Mouse (Mus musculus) liver, embryonic 12.5 days (tissue): ENCODE data around the gene Gm21992. TPM values are rescaled to one million over a fixed set of nuclear protein-coding genes. Genes with fewer than 3 reads are reported as not detected.

Source experiments
- ATAC-seq: fragments of 200-750 bp; cut with Nextera tagmentation; 2 replicates; pipeline ENCODE4 v1.8.0; 2017; ENCODE audit warnings: moderate number of reproducible peaks, mild to moderate bottlenecking, moderate library complexity
- H3K27ac ChIP-seq: fragments of 300-500 bp; sonication (generic); 2 replicates; pipeline ENCODE4 v1.5.1; 2016; ENCODE audit warnings: mild to moderate bottlenecking
- H3K27me3 ChIP-seq: fragments of 300-500 bp; sonication (generic); replicated peaks from 2 replicates; pipeline ENCODE4 v1.6.1; 2016; ENCODE audit warnings: mild to moderate bottlenecking, moderate library complexity
- H3K36me3 ChIP-seq: fragments of 300-500 bp; sonication (generic); 2 replicates; pipeline ENCODE4 v1.6.1; 2016; ENCODE audit warnings: mild to moderate bottlenecking, moderate library complexity
- H3K4me1 ChIP-seq: fragments of 300-500 bp; sonication (generic); 2 replicates; pipeline ENCODE4 v1.6.1; 2016
- H3K4me2 ChIP-seq: fragments of 300-500 bp; sonication (generic); 2 replicates; pipeline ENCODE4 v1.6.1; 2016; ENCODE audit warnings: mild to moderate bottlenecking, moderate library complexity
- H3K4me3 ChIP-seq: fragments of 300-500 bp; sonication (generic); 2 replicates; pipeline ENCODE4 v1.5.1; 2016; ENCODE audit warnings: mild to moderate bottlenecking, moderate library complexity
- H3K9ac ChIP-seq: fragments of 300-500 bp; sonication (generic); 2 replicates; pipeline ENCODE4 v1.6.1; 2016; ENCODE audit warnings: mild to moderate bottlenecking, moderate library complexity
- H3K9me3 ChIP-seq: fragments of 300-500 bp; sonication (generic); replicated peaks from 2 replicates; pipeline ENCODE4 v1.6.1; 2016; ENCODE audit warnings: mild to moderate bottlenecking, moderate library complexity
- WGBS: fragments of 180-500 bp; shearing (Covaris S2); methylation state at CpG from one replicate; pipeline ENCODE4 v1.1.7; 2016; ENCODE audit not compliant: insufficient replicate concordance; 5-methylcytosine and 5-hydroxymethylcytosine counted together
- polyA plus RNA-seq: library from polyadenylated mRNA; unstranded; fragments of >200 nt; fragmentation: Nextera tagmentation; extraction: Ambion mirVana; gene quantifications from 2 replicates; pipeline ENCODE4 v1.2.1, GENCODE M21; 2016

The Gm21992 gene
- polyA plus RNA-seq = 18.1 and 18.9 TPM in 2 replicates

DNA sequence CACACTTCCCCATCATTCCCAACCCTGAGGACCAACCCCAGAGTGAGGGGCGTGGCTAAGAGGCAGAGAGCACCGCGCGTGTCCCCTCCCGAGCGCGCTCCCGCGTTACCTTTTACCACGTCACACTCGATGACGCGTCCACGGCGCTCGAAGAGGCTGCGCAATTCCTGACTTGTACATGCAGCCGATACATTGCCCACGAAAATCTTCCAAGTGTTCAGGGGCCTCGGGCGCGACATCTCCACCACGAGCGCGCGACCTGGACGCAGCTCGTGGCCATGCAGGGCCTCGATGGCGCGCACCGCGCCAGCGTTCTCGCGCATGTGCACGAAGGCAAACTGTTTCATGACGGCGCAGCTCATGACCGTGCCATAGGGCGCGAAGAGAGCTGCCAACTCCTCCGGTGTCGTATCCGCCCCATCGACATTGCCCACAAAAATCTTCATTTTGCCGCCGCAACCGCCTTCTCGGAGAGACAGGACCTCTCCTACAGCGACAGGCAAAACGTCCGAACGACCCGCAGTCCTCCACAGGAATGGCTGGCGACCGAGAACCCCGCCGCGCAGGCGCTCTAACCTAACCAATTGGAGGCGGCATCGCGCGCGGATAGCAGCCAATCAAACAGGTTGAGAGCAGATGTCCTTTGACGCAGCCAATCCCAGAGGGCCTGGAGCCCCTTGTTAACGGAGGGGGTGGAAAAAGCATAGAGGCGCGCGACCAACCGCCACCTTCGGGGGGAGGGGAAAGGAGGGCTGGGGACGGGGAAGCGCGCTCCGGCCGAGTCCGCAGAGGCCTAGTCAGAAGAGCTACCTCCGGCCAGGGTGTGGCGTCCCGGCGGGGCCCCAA, at the start of gene Gm21992, which contains the start of gene Rbm14:
Gm21992 (minus strand) TSS at position 550 of the 846 bp plus-strand sequence.
Rbm14 (minus strand) TSS at position 572 of the 846 bp plus-strand sequence.
- Histone ChIP-seq H3K4me1 (peaks cover 41% of the 10 kb centered on the region), H3K27me3 (no peaks in the 10 kb centered on the region), H3K36me3 (peaks cover 12% of the 10 kb centered on the region; the same call in 1 of the 2 replicates), H3K9ac (peak within 1 kb of the TSS; percentile 89), H3K27ac (peak within 1 kb of the TSS; percentile 96), H3K4me2 (peak within 1 kb of the TSS; percentile 90), H3K9me3 (no peaks in the 10 kb centered on the region; the same call in 1 of the 2 replicates), H3K4me3 (peak within 1 kb of the TSS; percentile 96)
- WGBS = under 1% methylated on average over 83 of the region's 83 CpGs
- peak; percentile 97 for ATAC-seq

DNA sequence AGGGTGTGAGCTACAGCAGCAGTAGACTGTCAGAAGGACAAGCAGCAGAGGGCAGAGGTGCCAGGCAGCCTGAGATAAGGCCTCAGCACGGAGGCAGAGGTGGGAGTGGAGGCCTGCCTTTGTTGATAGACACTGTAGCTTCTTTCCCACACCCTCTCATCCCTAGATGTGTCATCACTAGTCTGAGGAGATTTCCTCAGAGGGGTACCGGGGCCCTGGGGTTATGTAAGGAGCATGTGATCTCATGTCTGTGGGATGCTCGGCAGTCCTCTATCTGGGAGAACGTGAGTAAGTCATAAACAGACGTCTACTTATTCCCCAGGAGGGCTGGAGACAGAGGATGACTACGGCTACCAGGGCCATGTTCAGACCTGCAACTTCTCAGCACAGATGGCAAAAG, 47.7 kb upstream of the Gm21992 start:
- peak overlapping the region; percentile 85 for H3K27ac ChIP-seq
- peak overlapping the region; percentile 27 for H3K4me3 ChIP-seq
- peak; percentile 99 for ATAC-seq
- H3K27me3 ChIP-seq = peaks cover 63% of the 10 kb centered on the region
- WGBS = 26% methylated on average over 6 of the region's 6 CpGs
- H3K9ac ChIP-seq = peak overlapping the region; percentile 36
- H3K4me1 ChIP-seq = peaks cover 53% of the 10 kb centered on the region
- H3K36me3 ChIP-seq = no peaks in the 10 kb centered on the region
- no peaks in the 10 kb centered on the region for H3K9me3 ChIP-seq
- peak overlapping the region; percentile 53 for H3K4me2 ChIP-seq

DNA sequence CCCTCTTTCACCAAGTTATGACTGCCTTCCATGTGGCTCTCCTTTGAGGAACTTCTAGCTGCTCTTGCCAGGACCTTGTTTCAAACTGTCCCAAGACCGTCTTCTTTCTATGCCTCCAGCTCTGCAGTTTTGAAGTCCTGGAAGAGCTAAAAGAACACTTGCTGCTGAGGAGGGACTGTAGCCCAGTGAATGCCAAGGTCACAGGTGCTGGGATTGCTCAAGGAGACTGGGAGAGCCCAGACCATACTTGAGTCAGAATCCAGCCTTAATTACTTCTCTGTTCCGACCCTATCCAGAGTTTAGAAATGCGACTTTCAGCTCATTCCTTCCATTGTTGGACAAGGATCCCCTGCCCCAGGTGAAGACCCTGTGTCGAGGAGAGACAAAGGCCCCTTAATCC, 44.5 kb upstream of the Gm21992 start:
- peaks cover 61% of the 10 kb centered on the region for H3K27me3 ChIP-seq
- ATAC-seq = no peak
- H3K27ac ChIP-seq = no peak overlapping the region
- H3K9me3 ChIP-seq = no peaks in the 10 kb centered on the region
- H3K9ac ChIP-seq = peak overlapping the region; percentile 66; the same call in 1 of the 2 replicates
- no peaks in the 10 kb centered on the region for H3K36me3 ChIP-seq
- H3K4me3 ChIP-seq = peak overlapping the region; percentile 61
- peaks cover 53% of the 10 kb centered on the region for H3K4me1 ChIP-seq
- H3K4me2 ChIP-seq = peak overlapping the region; percentile 86
- 66% methylated on average over 4 of the region's 4 CpGs for WGBS

DNA sequence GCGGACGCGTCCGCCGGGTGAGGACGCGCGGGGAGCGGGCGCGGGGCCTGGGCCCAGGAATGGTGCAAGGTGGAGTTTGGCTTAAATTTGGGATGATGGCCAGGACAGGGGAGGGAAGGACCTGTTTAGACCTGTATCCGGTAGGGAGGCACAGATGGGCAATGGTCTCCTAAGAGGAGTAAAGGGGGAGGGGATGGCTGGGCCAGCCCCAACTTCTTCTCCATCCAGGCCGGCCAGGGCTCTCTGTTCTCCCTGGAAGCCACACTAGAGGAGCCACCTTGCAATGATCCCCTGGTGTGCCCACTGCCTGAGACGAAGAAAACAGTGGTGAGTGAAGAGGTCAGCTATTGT, 44.0 kb upstream of the Gm21992 start:
- no peak for ATAC-seq
- Histone ChIP-seq H3K4me1 (peaks cover 49% of the 10 kb centered on the region), H3K4me3 (peak overlapping the region; percentile 61), H3K9me3 (no peaks in the 10 kb centered on the region), H3K36me3 (no peaks in the 10 kb centered on the region), H3K27ac (no peak overlapping the region), H3K27me3 (peaks cover 66% of the 10 kb centered on the region), H3K9ac (peak overlapping the region; percentile 66), H3K4me2 (peak overlapping the region; percentile 86)
- WGBS = 4% methylated on average over 14 of the region's 14 CpGs

DNA sequence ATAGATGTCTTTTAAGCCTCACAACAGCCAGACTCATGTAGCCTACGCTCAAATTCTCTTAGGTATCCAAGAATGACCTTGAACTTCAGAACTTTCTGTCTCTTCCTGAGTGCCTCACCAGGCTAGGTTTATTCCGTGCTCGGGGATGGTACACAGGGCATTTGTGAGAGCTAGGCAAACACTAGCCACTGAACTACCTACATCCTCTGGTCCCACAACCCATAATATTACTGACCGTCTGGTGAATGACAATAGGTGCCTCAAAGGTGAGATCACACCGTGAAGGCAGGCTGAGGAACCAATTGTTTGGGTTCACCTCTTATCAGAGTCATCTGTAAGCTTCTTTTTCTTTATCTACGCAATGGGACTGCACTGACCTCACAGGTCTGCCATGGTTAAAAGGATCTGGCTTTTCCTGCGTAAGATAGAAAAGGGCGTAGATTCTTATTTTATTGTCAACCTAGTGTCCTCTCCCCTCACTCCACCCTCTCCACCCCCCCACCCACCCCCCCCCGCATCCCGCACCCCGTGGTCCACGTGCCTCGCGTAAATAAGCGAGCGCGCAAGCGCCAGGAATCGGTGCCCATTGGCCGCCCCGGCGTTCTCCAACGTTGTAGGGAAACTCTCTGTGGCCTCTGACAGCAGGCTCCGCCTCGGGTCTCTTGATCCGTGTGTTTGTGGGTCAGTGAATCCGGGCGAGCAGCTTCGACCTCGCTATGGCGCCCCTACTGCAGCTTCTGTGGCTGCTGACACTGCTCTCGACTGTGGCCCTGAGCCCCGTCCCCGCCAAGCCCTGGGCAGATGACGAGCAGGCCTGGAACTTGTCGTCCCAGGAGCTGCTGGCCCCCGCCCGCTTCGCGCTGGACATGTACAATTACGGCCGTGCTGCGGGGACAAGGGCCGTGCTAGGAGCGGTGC, 43.4 kb upstream of the Gm21992 start, which contains the start of gene Ctsf:
Ctsf (plus strand) TSS at position 579 of the 918 bp plus-strand sequence.
- ATAC-seq = no peak
- peak within 1 kb of the TSS; percentile 66 for H3K9ac ChIP-seq
- peaks cover 71% of the 10 kb centered on the region for H3K27me3 ChIP-seq
- H3K4me3 ChIP-seq = peak within 1 kb of the TSS; percentile 61
- no peaks in the 10 kb centered on the region for H3K36me3 ChIP-seq
- H3K4me1 ChIP-seq = peaks cover 42% of the 10 kb centered on the region
- 3% methylated on average over 45 of the region's 45 CpGs for WGBS
- H3K4me2 ChIP-seq = peak within 1 kb of the TSS; percentile 86
- no peaks in the 10 kb centered on the region for H3K9me3 ChIP-seq
- no peak within 1 kb of the TSS for H3K27ac ChIP-seq

DNA sequence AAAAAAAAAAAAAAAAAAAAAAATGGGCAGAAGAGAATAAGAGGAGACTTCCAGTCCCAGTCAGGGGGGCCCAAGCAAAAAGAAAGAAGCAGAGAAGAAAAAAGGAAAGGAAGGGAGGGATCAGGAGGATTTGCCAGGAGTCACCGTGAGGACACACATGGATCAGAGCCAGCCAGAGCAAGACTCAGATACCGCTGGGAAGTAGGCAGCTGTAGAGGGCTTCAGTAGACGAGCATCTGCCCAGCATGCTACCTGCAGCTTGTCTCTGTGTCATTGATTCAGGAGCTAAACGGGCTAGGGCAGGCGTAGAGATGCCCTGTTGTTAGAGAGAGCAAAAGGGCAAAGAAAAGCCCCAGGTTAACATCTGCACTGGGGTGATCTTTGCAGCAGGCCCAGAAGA, 38.9 kb upstream of the Gm21992 start:
- ATAC-seq = no peak
- H3K4me1 ChIP-seq = peaks cover 14% of the 10 kb centered on the region
- no peak overlapping the region for H3K9ac ChIP-seq
- H3K27ac ChIP-seq = no peak overlapping the region
- H3K36me3 ChIP-seq = no peaks in the 10 kb centered on the region
- H3K4me2 ChIP-seq = no peak overlapping the region
- H3K9me3 ChIP-seq = no peaks in the 10 kb centered on the region
- no peak overlapping the region for H3K4me3 ChIP-seq
- 42% methylated on average over 5 of the region's 5 CpGs for WGBS
- H3K27me3 ChIP-seq = peaks cover 71% of the 10 kb centered on the region

DNA sequence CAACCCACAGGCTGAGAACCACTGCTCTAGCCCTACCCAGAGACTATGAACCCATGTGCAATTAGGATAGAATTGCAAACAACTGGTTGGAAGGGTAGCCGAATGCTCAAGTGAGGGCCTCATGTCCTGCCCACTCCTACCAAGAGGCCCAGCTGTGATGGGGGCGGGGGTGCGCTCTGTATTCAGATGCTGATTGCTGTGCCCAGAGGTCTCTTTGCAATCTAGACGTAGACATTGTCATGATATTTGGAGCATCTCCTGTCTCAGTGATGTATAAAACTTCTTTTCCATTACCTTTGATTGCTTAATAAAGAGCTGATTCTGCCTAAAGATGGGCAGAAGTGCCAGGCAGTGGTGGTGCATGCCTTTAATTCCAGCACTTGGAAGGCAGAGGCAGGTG, 38.4 kb upstream of the Gm21992 start:
- no peak overlapping the region for H3K27ac ChIP-seq
- ATAC-seq = no peak
- WGBS = 39% methylated on average over 4 of the region's 4 CpGs

DNA sequence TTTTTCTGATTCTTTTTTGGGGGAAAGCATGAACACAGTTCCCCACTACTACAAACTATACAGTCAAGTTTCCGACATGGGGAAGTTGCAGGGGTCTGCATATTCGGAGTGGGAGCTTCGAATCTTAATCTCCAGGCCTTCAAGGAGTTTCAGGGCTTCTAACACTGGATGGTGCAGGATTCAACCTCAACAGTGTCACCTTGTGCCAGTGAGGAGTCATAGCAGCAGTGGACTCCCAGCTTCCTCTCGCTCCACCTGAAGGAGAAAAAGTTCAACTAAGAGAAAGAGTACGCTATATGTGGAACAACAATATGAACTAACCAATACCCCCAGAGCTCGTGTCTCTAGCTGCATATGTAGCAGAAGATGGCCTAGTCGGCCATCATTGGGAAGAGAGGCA, 36.1 kb upstream of the Gm21992 start:
- WGBS = 23% methylated on average over 7 of the region's 7 CpGs
- H3K4me2 ChIP-seq = no peak overlapping the region
- peaks cover 60% of the 10 kb centered on the region for H3K27me3 ChIP-seq
- H3K4me1 ChIP-seq = 0 out of 2 replicates have a peak, but pooled peaks cover 5% of the 10 kb centered on the region
- no peak overlapping the region for H3K27ac ChIP-seq
- no peaks in the 10 kb centered on the region for H3K9me3 ChIP-seq
- H3K36me3 ChIP-seq = no peaks in the 10 kb centered on the region
- no peak overlapping the region for H3K9ac ChIP-seq
- ATAC-seq = no peak
- no peak overlapping the region for H3K4me3 ChIP-seq

More for the DNA sequence above, 38.4 kb upstream of the Gm21992 start:
- Histone ChIP-seq H3K9ac (no peak overlapping the region), H3K27me3 (peaks cover 66% of the 10 kb centered on the region), H3K4me1 (peaks cover 9% of the 10 kb centered on the region), H3K4me2 (no peak overlapping the region), H3K4me3 (no peak overlapping the region), H3K36me3 (no peaks in the 10 kb centered on the region), H3K9me3 (no peaks in the 10 kb centered on the region)

DNA sequence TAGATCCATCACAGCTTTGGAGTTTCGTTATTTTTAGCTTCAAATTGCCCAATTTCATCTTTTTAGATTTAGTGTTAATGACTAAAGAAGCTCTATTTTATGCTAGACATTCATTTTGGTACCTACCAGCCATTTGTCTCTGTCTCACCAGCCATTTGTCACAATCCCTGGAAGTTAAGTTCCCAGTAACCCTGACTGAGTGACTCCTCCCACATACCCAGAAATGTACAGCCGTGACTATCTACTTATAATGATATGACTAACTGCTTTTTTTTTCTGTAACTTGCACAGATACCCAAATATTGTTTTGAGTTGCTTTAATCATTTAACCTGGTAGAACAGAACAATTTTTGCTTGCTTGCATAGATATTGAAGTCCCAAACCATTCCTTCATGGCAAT, 34.4 kb upstream of the Gm21992 start:
- Histone ChIP-seq H3K27ac (no peak overlapping the region), H3K9ac (no peak overlapping the region), H3K36me3 (no peaks in the 10 kb centered on the region), H3K4me2 (no peak overlapping the region), H3K9me3 (no peaks in the 10 kb centered on the region), H3K4me1 (peaks cover 8% of the 10 kb centered on the region; the same call in 1 of the 2 replicates), H3K27me3 (peaks cover 62% of the 10 kb centered on the region), H3K4me3 (no peak overlapping the region)
- ATAC-seq = no peak
- WGBS = 37% methylated on average over 2 of the region's 2 CpGs

DNA sequence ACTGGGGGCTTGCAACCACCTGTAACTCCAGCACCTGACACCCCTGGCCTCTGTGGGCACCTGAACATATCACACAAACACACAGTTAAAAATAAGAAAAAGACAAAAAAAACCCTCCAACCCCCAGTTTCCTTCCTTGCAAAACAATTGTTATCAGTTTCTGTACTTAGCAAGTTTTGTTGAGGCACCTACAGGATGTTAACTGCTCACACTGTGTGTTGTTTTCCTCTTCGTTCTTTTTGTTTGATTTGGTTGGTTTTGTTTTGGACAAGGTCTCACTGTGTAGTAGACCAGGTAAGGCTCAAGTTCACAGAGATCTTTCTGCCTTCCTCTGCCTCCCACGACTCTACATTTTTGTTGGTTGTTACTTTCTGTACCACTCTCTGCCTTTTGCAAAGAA, 31.2 kb upstream of the Gm21992 start:
- H3K4me2 ChIP-seq = no peak overlapping the region
- H3K9ac ChIP-seq = no peak overlapping the region
- H3K4me1 ChIP-seq = peaks cover 37% of the 10 kb centered on the region
- H3K4me3 ChIP-seq = no peak overlapping the region
- WGBS = 49% methylated on average over 2 of the region's 2 CpGs
- no peaks in the 10 kb centered on the region for H3K36me3 ChIP-seq
- H3K27ac ChIP-seq = no peak overlapping the region
- no peaks in the 10 kb centered on the region for H3K9me3 ChIP-seq
- H3K27me3 ChIP-seq = peaks cover 48% of the 10 kb centered on the region
- ATAC-seq = no peak

DNA sequence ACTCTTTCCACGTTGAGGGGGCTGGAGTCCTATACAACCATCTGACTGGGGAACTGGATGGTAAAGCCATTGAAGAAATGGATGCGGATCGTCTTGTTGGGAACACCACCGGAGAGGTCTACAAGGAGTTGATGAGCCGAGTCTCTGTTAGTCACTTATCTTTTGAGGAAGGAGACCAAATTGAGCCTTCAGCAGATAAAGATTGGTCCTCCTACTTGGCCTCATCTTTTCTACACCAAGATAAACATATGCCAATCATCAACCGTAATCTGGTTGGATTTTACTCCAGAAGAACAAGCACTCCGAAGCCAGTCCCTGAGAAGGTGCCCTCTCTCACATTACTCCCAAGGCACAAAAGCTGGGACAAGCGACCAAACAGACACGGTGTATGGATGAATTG, 29.4 kb upstream of the Gm21992 start:
- WGBS = 61% methylated on average over 9 of the region's 9 CpGs
- no peak for ATAC-seq
- Histone ChIP-seq H3K9ac (no peak overlapping the region), H3K36me3 (peaks cover 3% of the 10 kb centered on the region; the same call in 1 of the 2 replicates), H3K4me3 (no peak overlapping the region), H3K27me3 (peaks cover 41% of the 10 kb centered on the region), H3K4me1 (peaks cover 52% of the 10 kb centered on the region), H3K9me3 (no peaks in the 10 kb centered on the region), H3K27ac (no peak overlapping the region), H3K4me2 (no peak overlapping the region)
